Mouse (Mus musculus): Measurements from ENCODE around the gene Mapk13.

- TF ChIP-seq CTCF (IDR thresholded peaks at IDR 0.05; ENCODE audit: low read depth, low read length) (no peak), TAL1 (conservative IDR thresholded peaks at IDR 0.05; ENCODE audit: low read depth, low read length) (no peak), GATA1 (IDR thresholded peaks at IDR 0.05; ENCODE audit: borderline replicate concordance, low read length) (no peak), POLR2AphosphoS5 (IDR thresholded peaks at IDR 0.05; ENCODE audit: insufficient replicate concordance, low read depth, low read length) (no peak)
Observed at GRCm38 (mm10) chr17:28816875-28817811, 48.0 kb downstream of the Mapk13 start.
